Mouse (Mus musculus) embryonic facial prominence, embryonic 13.5 days (tissue): ENCODE measurements at regions not wholly inside any gene's neighbourhood (a gene's known extent, or its start where the extent isn't known, plus 50 kb on each side); places are given as distances from the start of the nearest gene placed in this dataset.

Source experiments
- ATAC-seq: fragments of 200-750 bp; cut with Nextera tagmentation; 2 replicates; pipeline ENCODE4 v1.8.0; 2017; ENCODE audit warnings: low read depth; ENCODE audit not compliant: insufficient number of reproducible peaks, insufficient read depth, low FRiP score, low TSS enrichment
- H3K27ac ChIP-seq: fragments of 300-500 bp; sonication (generic); 2 replicates; pipeline ENCODE4 v1.5.1; 2015; ENCODE audit warnings: moderate library complexity, mild to moderate bottlenecking, inconsistent platforms
- H3K27me3 ChIP-seq: fragments of 300-500 bp; sonication (generic); 2 replicates; pipeline ENCODE4 v1.6.1; 2015; ENCODE audit warnings: mild to moderate bottlenecking, inconsistent platforms
- H3K36me3 ChIP-seq: fragments of 300-500 bp; sonication (generic); 2 replicates; pipeline ENCODE4 v1.6.1; 2015; ENCODE audit warnings: mild to moderate bottlenecking, inconsistent platforms
- H3K4me1 ChIP-seq: fragments of 300-500 bp; sonication (generic); 2 replicates; pipeline ENCODE4 v1.6.1; 2015; ENCODE audit warnings: inconsistent platforms
- H3K4me2 ChIP-seq: fragments of 300-500 bp; sonication (generic); 2 replicates; pipeline ENCODE4 v1.6.1; 2015; ENCODE audit warnings: moderate library complexity, mild to moderate bottlenecking, inconsistent platforms
- H3K4me3 ChIP-seq: fragments of 300-500 bp; sonication (generic); 2 replicates; pipeline ENCODE4 v1.5.1; 2015; ENCODE audit warnings: mild to moderate bottlenecking, inconsistent platforms
- H3K9ac ChIP-seq: fragments of 300-500 bp; sonication (generic); 2 replicates; pipeline ENCODE4 v1.6.1; 2015; ENCODE audit warnings: mild to moderate bottlenecking, inconsistent platforms
- H3K9me3 ChIP-seq: fragments of 300-500 bp; sonication (generic); 2 replicates; pipeline ENCODE4 v1.6.1; 2016; ENCODE audit warnings: inconsistent platforms
- WGBS: fragments of 180-500 bp; shearing (Covaris S2); methylation state at CpG from one replicate; pipeline ENCODE4 v1.1.7; 2015; ENCODE audit warnings: mixed read lengths; 5-methylcytosine and 5-hydroxymethylcytosine counted together

DNA sequence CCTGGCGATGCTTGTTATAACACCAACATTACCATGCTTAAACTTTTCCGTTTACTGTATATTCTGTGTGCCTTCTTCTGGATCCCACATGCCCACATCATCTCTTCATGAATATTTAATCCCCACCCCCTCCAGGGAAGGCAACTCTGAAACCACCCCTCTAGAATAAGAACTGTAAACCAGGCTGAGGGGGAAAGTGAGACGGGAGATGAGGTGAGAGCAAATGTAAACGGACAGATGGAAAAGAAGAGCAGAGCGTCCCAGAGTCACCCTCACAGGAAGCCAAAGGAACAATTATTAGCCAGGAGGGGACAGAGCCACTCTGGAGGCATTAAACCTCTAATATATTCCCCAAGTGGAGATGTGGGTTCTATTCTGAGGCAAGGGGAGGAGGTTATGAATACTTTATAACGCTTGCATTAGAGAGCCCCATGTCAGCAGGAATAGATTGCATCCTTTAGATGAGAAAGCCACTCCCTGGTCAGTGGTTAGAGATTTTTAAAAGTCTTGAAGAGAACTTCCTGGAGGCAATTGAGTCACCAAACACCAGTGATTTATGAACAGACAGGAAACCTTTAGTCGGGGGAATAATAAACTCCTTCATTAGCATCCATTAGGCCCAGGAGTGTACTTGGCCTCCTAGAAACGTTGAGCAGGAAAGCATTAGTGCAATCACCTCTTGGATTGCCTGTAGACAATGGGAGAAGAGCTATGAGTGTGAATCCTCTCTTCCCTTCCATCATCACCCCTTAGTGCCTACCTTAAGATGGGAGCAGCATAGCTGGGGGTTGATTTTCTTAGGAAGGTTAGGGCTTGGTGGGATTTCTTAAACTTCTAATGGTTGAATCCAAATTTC, 220.1 kb downstream of the Elavl2 start:
- Histone ChIP-seq H3K4me1 (no peaks in the 10 kb centered on the region), H3K36me3 (no peaks in the 10 kb centered on the region), H3K4me2 (no peak overlapping the region), H3K9me3 (no peaks in the 10 kb centered on the region), H3K9ac (no peak overlapping the region), H3K4me3 (no peak overlapping the region), H3K27ac (no peak overlapping the region), H3K27me3 (no peaks in the 10 kb centered on the region)
- 70% methylated on average over 8 of the region's 8 CpGs for WGBS
- no peak for ATAC-seq

DNA sequence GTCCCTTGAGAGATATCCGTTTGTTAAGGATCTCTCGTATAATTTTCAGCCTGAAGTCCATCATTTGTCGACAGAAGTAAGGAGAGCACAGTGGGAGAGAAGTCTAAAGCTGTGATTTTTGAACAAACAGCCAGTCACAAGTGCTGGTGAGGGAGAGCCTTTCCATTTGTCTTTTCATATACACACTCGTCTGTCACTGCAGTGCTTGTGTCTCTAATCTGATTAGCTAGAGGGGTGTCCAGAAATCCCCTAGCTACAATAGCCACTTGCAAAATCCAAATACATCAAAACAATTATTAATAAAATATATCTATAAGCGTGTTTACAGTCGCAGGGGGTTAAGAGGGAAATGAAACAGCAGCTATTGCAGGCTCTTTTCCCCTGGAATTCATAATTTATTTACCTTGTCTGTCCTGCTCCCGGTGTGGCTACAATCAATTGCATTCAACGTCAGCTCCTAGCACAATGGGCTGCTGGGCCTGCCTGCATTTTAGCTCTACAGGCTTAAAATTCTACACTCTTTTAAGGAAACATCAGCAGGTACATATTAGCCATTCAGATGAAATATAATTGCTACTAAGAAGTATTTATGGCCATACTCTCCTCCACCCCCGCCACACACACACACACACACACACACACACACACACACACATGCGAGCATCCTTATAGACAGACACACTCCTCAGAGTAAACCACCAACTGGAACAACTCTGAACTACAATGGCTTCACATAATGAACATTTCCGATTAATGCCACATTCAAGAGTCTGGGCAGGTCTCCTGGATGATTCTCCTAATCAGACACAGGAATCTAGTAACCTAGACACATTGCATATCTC, 236.1 kb downstream of the Elavl2 start:
- no peak overlapping the region for H3K9ac ChIP-seq
- H3K27me3 ChIP-seq, result no peaks in the 10 kb centered on the region
- no peaks in the 10 kb centered on the region for H3K36me3 ChIP-seq
- H3K4me1 ChIP-seq, result no peaks in the 10 kb centered on the region
- ATAC-seq, result no peak
- no peaks in the 10 kb centered on the region for H3K9me3 ChIP-seq
- H3K27ac ChIP-seq, result no peak overlapping the region
- WGBS, result 80% methylated on average over 11 of the region's 11 CpGs
- H3K4me3 ChIP-seq, result no peak overlapping the region
- no peak overlapping the region for H3K4me2 ChIP-seq

- Histone ChIP-seq H3K9ac (no peak overlapping the region), H3K4me1 (no peaks in the 10 kb centered on the region), H3K4me3 (no peak overlapping the region), H3K36me3 (no peaks in the 10 kb centered on the region), H3K4me2 (no peak overlapping the region), H3K9me3 (no peaks in the 10 kb centered on the region), H3K27me3 (no peaks in the 10 kb centered on the region), H3K27ac (no peak overlapping the region)
- ATAC-seq, result no peak
- WGBS, result 74% methylated on average over 7 of the region's 7 CpGs
Measured at GRCm38 (mm10) chr4:91157047-91157446, 243.5 kb downstream of the Elavl2 start.

- Histone ChIP-seq H3K4me3 (no peak overlapping the region), H3K9ac (no peak overlapping the region), H3K9me3 (no peaks in the 10 kb centered on the region), H3K4me2 (no peak overlapping the region), H3K27me3 (no peaks in the 10 kb centered on the region), H3K4me1 (no peaks in the 10 kb centered on the region), H3K27ac (no peak overlapping the region), H3K36me3 (no peaks in the 10 kb centered on the region)
- no peak for ATAC-seq
- WGBS, result 80% methylated on average over 7 of the region's 7 CpGs
Measured at GRCm38 (mm10) chr4:91144666-91145065, 255.9 kb downstream of the Elavl2 start.

DNA sequence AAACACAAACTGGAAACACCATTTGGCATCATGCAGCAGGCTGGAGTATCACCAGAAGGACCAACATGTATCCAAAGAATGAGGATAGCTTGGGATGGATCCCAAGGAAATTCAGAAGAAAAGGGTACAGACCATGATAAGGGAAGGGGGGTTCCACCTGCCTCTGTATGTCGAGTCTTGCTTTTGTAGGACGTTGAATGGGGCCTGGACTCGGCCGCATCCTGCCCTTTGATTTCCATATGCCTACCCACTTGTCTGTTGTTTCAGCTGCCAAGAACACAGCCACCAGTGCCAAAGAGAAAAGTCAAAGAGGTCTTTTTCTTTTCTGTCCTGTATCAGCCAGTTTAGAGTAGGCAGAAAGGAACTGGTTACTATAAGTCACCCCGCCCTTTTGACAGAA, 256.7 kb downstream of the Elavl2 start:
- H3K4me3 ChIP-seq, result no peak overlapping the region
- 88% methylated on average over 5 of the region's 5 CpGs for WGBS
- no peak overlapping the region for H3K27ac ChIP-seq
- H3K27me3 ChIP-seq, result no peaks in the 10 kb centered on the region
- ATAC-seq, result no peak
- H3K36me3 ChIP-seq, result no peaks in the 10 kb centered on the region
- H3K4me2 ChIP-seq, result no peak overlapping the region
- no peaks in the 10 kb centered on the region for H3K9me3 ChIP-seq
- no peaks in the 10 kb centered on the region for H3K4me1 ChIP-seq
- H3K9ac ChIP-seq, result no peak overlapping the region

DNA sequence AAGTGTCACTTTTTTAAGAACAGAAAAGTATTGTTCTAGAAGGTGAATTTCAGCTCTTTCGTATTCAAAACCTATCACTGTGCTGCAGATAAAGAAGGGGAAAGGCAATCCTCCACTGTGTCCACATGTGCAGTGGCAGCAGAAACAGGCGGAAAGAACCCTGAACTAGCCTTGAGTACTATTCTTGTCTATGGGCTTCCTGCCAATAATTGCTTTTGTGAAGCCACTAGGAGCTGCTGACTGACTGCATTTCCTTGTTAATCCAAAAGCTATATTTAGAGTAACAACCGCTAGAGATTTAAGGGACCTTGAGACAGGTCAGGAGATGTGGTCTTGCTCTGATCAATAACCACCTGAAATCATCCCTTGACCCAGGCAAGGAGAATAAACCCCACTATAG, 265.3 kb downstream of the Elavl2 start:
- WGBS, result 82% methylated on average over 3 of the region's 3 CpGs
- Histone ChIP-seq H3K4me1 (no peaks in the 10 kb centered on the region), H3K9ac (no peak overlapping the region), H3K9me3 (no peaks in the 10 kb centered on the region), H3K4me2 (no peak overlapping the region), H3K27ac (no peak overlapping the region), H3K4me3 (no peak overlapping the region), H3K27me3 (no peaks in the 10 kb centered on the region), H3K36me3 (no peaks in the 10 kb centered on the region)
- no peak for ATAC-seq

GRCm38 (mm10) chr4:91132266-91132665, 268.3 kb downstream of the Elavl2 start:
- H3K4me3 ChIP-seq, result no peak overlapping the region
- no peaks in the 10 kb centered on the region for H3K4me1 ChIP-seq
- H3K27me3 ChIP-seq, result no peaks in the 10 kb centered on the region
- ATAC-seq, result no peak
- no peak overlapping the region for H3K27ac ChIP-seq
- H3K9ac ChIP-seq, result no peak overlapping the region
- H3K4me2 ChIP-seq, result no peak overlapping the region
- no peaks in the 10 kb centered on the region for H3K9me3 ChIP-seq
- H3K36me3 ChIP-seq, result no peaks in the 10 kb centered on the region
- 86% methylated on average over 7 of the region's 7 CpGs for WGBS

- Histone ChIP-seq H3K4me1 (no peaks in the 10 kb centered on the region), H3K27ac (no peak overlapping the region), H3K4me2 (no peak overlapping the region), H3K36me3 (no peaks in the 10 kb centered on the region), H3K9me3 (no peaks in the 10 kb centered on the region), H3K4me3 (no peak overlapping the region), H3K9ac (no peak overlapping the region), H3K27me3 (no peaks in the 10 kb centered on the region)
- WGBS, result 61% methylated on average over 4 of the region's 4 CpGs
- ATAC-seq, result no peak
Measured at GRCm38 (mm10) chr4:91120277-91120676, 280.3 kb downstream of the Elavl2 start.

DNA sequence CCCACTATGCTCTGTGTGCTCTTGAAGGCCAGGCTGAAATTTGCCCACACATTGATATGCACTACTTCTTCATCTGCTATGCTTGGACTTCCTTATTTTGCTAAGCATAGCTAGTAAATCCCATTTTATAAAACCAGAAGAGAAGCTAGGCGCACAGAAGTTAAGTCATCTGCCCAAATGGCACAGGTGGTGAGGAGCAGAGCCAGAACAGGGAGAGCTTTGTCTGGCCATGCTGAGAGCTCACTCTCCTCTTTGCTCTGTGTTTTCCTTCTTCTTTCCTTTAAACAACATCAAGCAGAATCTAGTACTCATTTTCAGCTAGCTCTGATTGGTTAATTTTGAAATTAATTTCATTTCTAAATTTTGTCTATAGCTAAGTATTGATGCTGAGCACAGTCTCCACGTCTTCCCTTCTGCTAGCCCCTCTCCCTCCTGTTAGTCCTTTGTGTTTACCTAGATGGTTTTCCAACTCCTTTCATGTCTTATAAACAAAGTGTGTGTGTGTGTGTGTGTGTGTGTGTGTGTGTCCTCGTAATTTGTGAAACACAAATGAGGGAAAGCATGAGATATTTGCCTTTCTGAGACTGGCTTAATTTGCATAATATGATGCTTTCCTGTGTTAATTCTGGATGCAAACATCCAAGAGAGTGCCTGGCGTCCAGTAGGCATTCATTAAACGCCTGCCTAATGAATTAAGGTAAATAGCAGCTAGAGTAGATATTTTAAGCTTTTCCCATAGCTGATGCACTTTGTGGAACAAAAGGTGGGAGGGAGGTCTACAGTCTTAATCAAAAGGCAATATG, 283.6 kb downstream of the Elavl2 start:
- 67% methylated on average over 5 of the region's 5 CpGs for WGBS
- no peak overlapping the region for H3K4me3 ChIP-seq
- no peak for ATAC-seq

DNA sequence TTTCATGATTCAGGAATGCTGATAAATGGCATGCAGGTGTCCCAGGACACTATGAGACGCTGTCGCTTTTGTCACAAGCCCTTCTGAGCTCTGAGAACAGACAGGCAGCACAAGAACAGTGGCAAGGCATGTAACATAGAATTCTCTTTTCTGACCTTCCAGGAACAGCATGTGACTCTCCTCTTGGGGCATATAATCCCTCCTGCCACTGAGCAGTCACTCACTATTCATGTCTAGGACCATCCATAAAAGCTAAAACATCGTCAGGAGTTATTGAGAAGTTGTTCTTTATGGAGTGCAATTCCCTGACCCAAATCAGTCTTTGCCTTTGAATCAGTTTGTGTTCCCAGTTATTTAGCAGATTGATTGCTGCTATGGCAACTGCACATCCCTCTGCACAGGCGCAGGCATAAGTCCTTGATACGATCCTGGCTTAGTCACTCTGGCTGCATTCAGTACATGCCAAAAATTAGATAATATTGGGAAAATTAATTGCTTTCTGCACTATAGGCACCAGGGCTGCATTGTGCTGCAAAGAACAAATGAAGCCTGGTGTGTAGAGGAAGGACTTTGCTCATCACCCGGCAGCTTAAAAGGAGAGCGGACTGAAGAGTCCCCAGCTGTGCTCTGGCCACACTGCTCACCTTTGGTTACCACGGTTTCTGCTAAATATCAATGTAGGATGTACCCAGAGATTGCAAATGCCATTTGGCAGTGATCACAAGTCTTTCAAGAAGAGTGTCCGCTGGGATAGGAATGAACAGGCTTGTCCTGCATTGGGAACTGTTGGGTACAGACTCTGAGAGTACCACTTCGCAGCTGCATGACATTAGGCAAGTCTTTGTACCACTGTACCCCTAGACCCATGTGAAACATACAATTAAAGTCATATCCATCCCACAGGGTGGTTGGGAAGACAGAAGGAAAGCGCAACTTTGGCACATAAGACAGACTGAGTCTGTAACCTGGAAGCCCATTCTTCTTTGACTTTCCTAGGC, 288.6 kb downstream of the Elavl2 start:
- ATAC-seq, result no peak
- Histone ChIP-seq H3K4me3 (no peak overlapping the region), H3K9me3 (no peaks in the 10 kb centered on the region), H3K27me3 (no peaks in the 10 kb centered on the region), H3K27ac (no peak overlapping the region), H3K9ac (no peak overlapping the region), H3K4me2 (no peak overlapping the region), H3K36me3 (no peaks in the 10 kb centered on the region), H3K4me1 (no peaks in the 10 kb centered on the region)
- 89% methylated on average over 11 of the region's 11 CpGs for WGBS

More for the DNA sequence above, 283.6 kb downstream of the Elavl2 start:
- Histone ChIP-seq H3K9me3 (no peaks in the 10 kb centered on the region), H3K9ac (no peak overlapping the region), H3K27me3 (no peaks in the 10 kb centered on the region), H3K27ac (no peak overlapping the region), H3K36me3 (no peaks in the 10 kb centered on the region), H3K4me1 (no peaks in the 10 kb centered on the region), H3K4me2 (no peak overlapping the region)

DNA sequence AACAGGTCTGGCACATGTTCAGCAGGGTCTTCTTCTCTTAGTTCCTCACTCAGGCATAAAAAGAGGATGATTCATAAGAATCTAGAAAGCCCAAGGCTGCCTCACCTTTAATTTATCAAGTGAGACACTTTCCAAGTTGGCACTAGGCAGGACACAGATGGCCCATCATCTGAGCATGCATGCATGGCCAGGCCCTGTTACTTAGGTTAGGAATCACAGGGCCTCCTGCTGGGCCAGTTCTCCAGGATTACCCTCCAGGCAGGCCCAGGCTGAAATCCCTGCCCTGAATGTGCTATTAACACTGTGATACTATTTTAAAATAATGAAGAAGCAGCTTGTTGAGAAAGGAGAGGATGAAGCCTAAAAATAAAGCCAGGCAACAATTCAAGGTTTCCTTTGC, 304.5 kb downstream of the Elavl2 start:
- Histone ChIP-seq H3K4me2 (no peak overlapping the region), H3K36me3 (no peaks in the 10 kb centered on the region), H3K27ac (no peak overlapping the region), H3K4me3 (no peak overlapping the region), H3K9me3 (no peaks in the 10 kb centered on the region), H3K4me1 (no peaks in the 10 kb centered on the region), H3K9ac (no peak overlapping the region), H3K27me3 (no peaks in the 10 kb centered on the region)
- no peak for ATAC-seq
